Mouse (Mus musculus): ENCODE measurements around the gene Cd36. TPM values are rescaled to one million over a fixed set of nuclear protein-coding genes. Genes with fewer than 3 reads are reported as not detected.

Gene Cd36
- polyA plus RNA-seq, 1 experiment from 2014 or later, result 7.6 TPM

DNA sequence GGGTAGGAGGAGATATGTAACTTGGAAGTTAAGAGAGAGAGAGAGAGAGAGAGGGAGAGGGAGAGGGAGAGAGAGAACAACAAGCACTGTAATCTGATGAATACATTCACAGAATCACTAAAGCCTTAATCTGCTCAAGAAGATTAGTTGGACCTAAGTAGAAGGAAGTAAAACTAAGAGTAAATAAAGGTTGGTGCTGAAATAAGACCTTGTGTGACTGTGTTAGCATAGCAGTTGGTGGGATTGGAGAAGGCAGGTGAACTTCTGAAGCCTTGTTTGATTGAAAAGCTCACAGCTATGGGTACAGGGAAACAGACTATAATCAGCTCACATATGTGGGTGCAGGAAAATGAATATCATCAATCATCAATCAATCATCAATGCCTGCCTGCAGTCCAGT, 23.2 kb downstream of the Cd36 start:
- no peaks in the 10 kb centered on the region for H3K9me3 ChIP-seq (ENCODE audit: low read depth, low read length)
- no peaks in the 10 kb centered on the region for H3K27me3 ChIP-seq (ENCODE audit: insufficient read depth, low read length)
- no peak for TF ChIP-seq CTCF (IDR thresholded peaks at IDR 0.05; ENCODE audit: low read depth)
- no peak overlapping the region for H3K4me2 ChIP-seq
- DNase-seq (no peak), ATAC-seq (ENCODE audit: insufficient read depth) (no peak)
- no peaks in the 10 kb centered on the region for H3K36me3 ChIP-seq (ENCODE audit: insufficient read depth)
- H3K9ac ChIP-seq, result no peak overlapping the region
- H3K4me3 ChIP-seq (ENCODE audit: low read depth, low read length), result no peak overlapping the region
- H3K27ac ChIP-seq (ENCODE audit: low read depth), result no peak overlapping the region
- H3K4me1 ChIP-seq (ENCODE audit: insufficient read depth), result no peaks in the 10 kb centered on the region; the same call in 1 of the 2 replicates

DNA sequence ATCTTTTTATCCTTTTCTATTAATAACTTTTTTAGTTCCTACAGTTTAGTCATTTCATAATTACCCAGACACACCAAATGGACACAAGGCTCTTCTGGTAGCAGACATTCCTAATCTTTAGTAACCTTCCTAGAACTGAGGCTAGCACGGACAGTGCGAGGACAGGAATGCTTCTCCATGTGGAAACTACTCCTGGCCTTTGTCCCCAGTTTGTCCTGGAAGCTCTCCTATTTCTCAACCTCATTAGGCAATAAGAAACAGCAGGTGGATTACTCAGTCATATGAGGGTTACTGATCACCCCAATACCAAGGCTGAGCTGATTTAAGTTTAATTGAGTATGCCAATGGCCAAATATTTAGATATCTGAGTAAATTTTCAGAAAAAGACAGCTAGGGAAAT, 25.5 kb downstream of the Cd36 start:
- Histone ChIP-seq H3K9ac (no peak overlapping the region), H3K27ac (ENCODE audit: low read depth) (no peak overlapping the region), H3K27me3 (ENCODE audit: insufficient read depth, low read length) (no peaks in the 10 kb centered on the region), H3K4me3 (ENCODE audit: low read depth, low read length) (no peak overlapping the region), H3K36me3 (ENCODE audit: insufficient read depth) (no peaks in the 10 kb centered on the region), H3K9me3 (ENCODE audit: low read depth, low read length) (no peaks in the 10 kb centered on the region), H3K4me1 (ENCODE audit: insufficient read depth) (no peaks in the 10 kb centered on the region; the same call in 1 of the 2 replicates), H3K4me2 (no peak overlapping the region)
- ATAC-seq (ENCODE audit: insufficient read depth) (no peak), DNase-seq (no peak)
- WGBS, result 75% methylated on average over 2 of the region's 2 CpGs
- TF ChIP-seq CTCF (IDR thresholded peaks at IDR 0.05; ENCODE audit: low read depth), result no peak

DNA sequence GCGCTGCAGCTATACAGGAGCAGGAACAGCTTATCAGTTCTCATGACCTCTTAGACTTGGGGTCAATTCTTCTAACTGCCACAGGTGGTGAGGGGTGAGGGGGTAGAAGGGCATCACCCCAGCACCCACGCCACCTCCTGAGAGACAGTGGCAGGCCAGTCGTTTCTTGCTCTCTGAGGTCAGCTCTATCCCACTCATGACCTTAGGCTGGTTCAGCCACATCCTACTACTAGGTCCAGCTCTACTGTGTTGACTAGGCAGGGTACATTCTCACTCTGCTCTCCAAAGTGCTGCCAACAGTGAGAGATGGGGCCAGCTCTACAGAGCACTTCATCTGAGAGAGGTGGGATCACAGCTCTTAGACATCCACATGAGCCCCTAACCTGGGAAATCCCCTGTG, 30.2 kb downstream of the Cd36 start:
- Histone ChIP-seq H3K27ac (ENCODE audit: low read depth) (no peak overlapping the region), H3K9ac (no peak overlapping the region), H3K27me3 (ENCODE audit: insufficient read depth, low read length) (no peaks in the 10 kb centered on the region), H3K4me3 (ENCODE audit: low read depth, low read length) (no peak overlapping the region), H3K9me3 (ENCODE audit: low read depth, low read length) (no peaks in the 10 kb centered on the region), H3K4me1 (ENCODE audit: insufficient read depth) (no peaks in the 10 kb centered on the region), H3K36me3 (ENCODE audit: insufficient read depth) (no peaks in the 10 kb centered on the region), H3K4me2 (no peak overlapping the region)
- no peak for ATAC-seq (ENCODE audit: insufficient read depth)
- 60% methylated on average over 3 of the region's 3 CpGs for WGBS
- DNase-seq, result no peak
- no peak for TF ChIP-seq CTCF (IDR thresholded peaks at IDR 0.05; ENCODE audit: low read depth)

DNA sequence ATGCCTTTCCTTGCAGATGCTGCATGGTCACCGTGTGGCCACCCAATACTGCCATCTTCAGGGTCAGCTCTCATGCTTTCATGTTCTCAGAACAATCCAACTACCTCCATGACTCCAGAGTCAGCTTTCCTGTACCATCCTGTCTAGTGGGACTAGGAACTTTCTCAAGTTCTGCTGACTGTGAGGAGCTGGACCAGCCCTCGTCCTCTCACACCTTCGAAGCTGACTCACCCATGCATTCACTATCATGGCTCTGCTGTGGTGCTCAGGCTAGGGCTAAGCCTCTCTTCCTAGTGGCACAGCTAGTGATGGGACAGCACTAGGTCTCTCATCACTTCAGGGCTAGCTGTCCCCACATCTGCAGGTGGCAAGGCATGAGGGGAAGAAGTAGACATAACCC, 30.7 kb downstream of the Cd36 start:
- no peak overlapping the region for H3K4me2 ChIP-seq

DNA sequence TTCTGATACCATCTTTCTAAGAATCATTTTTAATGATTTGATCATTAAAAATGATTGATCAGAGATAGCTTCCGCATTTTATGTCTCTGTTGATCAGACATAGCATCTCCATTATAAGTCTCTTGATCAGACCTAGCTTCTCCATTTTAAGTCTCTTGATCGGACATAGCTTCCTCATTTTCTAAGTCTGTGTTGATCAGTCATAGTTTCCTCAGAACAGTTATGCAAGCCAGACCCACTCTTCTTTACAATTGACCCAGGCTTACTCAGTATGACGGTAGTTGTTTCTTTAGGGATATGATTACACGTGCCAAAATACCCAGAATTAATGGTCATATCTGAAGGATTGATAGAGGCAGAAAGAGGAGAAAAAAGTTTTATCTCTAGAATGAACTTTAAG, 31.3 kb downstream of the Cd36 start:
- no peak overlapping the region for H3K27ac ChIP-seq (ENCODE audit: low read depth)
- no peaks in the 10 kb centered on the region for H3K9me3 ChIP-seq (ENCODE audit: low read depth, low read length)
- H3K4me1 ChIP-seq (ENCODE audit: insufficient read depth), result no peaks in the 10 kb centered on the region
- H3K9ac ChIP-seq, result no peak overlapping the region
- H3K4me3 ChIP-seq (ENCODE audit: low read depth, low read length), result no peak overlapping the region
- DNase-seq (no peak), ATAC-seq (ENCODE audit: insufficient read depth) (no peak)
- no peaks in the 10 kb centered on the region for H3K36me3 ChIP-seq (ENCODE audit: insufficient read depth)
- 83% methylated on average over 4 of the region's 4 CpGs for WGBS
- H3K4me2 ChIP-seq, result no peak overlapping the region
- H3K27me3 ChIP-seq (ENCODE audit: insufficient read depth, low read length), result no peaks in the 10 kb centered on the region
- TF ChIP-seq CTCF (IDR thresholded peaks at IDR 0.05; ENCODE audit: low read depth), result no peak

More for the DNA sequence above, 30.7 kb downstream of the Cd36 start:
- Histone ChIP-seq H3K9ac (no peak overlapping the region), H3K27me3 (ENCODE audit: insufficient read depth, low read length) (no peaks in the 10 kb centered on the region), H3K36me3 (ENCODE audit: insufficient read depth) (no peaks in the 10 kb centered on the region), H3K27ac (ENCODE audit: low read depth) (no peak overlapping the region), H3K4me1 (ENCODE audit: insufficient read depth) (no peaks in the 10 kb centered on the region), H3K9me3 (ENCODE audit: low read depth, low read length) (no peaks in the 10 kb centered on the region), H3K4me3 (ENCODE audit: low read depth, low read length) (no peak overlapping the region)
- no peak for DNase-seq
- 87% methylated on average over 3 of the region's 3 CpGs for WGBS
- no peak for TF ChIP-seq CTCF (IDR thresholded peaks at IDR 0.05; ENCODE audit: low read depth)
- ATAC-seq (ENCODE audit: insufficient read depth), result no peak

DNA sequence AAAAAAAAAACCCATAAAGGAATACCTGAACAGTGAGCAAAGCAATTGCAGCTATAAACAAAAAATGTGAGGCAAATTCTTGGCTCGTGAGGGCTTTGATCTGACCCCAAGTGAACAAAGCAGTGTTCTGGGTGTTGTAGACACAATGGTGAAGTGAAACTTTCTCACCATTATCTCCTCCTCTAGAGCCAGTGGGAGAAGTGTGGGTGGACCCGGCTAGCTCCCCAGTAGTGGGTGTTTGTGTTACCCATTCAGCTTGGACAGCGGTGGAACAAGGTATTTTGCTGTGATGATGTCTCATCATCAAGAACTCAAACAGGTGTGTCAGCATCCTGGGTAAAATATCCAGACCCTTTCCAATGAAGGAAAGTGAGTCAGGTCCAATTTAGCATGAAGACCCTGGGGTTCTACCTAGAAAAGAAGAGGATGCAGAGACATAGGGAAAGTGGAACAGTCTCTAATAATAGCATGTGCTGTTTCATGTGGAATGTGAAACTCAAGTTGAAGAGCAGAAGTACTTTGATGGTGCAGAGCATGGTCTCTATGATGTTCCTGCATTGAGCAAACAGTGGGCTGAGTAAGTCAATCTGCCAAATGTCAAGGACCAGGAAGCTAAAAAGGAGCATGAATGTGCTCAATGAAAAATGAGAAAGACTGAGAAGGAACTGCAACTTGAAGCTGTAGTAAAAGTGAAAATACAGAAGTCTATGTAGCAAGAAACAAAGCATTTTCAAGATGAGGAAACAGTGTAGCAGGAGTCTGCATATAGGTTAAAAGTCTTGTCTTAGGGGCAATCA, 34.3 kb downstream of the Cd36 start:
- Histone ChIP-seq H3K36me3 (ENCODE audit: insufficient read depth) (no peaks in the 10 kb centered on the region), H3K9me3 (ENCODE audit: low read depth, low read length) (no peaks in the 10 kb centered on the region), H3K4me2 (no peak overlapping the region), H3K27ac (ENCODE audit: low read depth) (no peak overlapping the region), H3K4me1 (ENCODE audit: insufficient read depth) (no peaks in the 10 kb centered on the region), H3K27me3 (ENCODE audit: insufficient read depth, low read length) (no peaks in the 10 kb centered on the region), H3K4me3 (ENCODE audit: low read depth, low read length) (no peak overlapping the region), H3K9ac (no peak overlapping the region)
- no peak for DNase-seq
- WGBS, result 86% methylated on average over 3 of the region's 3 CpGs
- TF ChIP-seq CTCF (IDR thresholded peaks at IDR 0.05; ENCODE audit: low read depth), result no peak
- ATAC-seq (ENCODE audit: insufficient read depth), result no peak

DNA sequence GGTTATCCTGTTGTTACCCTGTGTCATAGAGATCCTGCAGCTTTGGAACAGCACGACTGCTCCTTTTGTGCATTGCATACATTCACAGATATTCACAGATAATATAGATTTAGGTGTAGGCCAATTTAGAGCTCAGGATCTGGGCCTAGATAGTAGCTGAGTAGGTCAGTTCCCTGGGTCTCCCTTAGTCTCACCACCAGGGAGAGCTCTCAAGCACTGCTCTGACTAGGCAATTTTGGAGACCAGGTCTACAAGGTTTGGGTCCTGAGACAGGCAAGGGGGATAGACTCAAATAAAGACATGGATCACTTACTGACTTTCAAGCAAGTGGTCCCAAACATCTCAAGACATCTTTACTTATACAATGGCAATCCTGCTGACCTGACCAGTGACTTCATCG, 38.0 kb downstream of the Cd36 start:
- Histone ChIP-seq H3K27me3 (ENCODE audit: insufficient read depth, low read length) (no peaks in the 10 kb centered on the region), H3K9ac (no peak overlapping the region), H3K4me1 (ENCODE audit: insufficient read depth) (no peaks in the 10 kb centered on the region), H3K27ac (ENCODE audit: low read depth) (no peak overlapping the region), H3K9me3 (ENCODE audit: low read depth, low read length) (no peaks in the 10 kb centered on the region), H3K4me2 (no peak overlapping the region), H3K36me3 (ENCODE audit: insufficient read depth) (no peaks in the 10 kb centered on the region), H3K4me3 (ENCODE audit: low read depth, low read length) (no peak overlapping the region)
- DNase-seq (no peak), ATAC-seq (ENCODE audit: insufficient read depth) (no peak)
- 88% methylated on average over 2 of the region's 2 CpGs for WGBS
- no peak for TF ChIP-seq CTCF (IDR thresholded peaks at IDR 0.05; ENCODE audit: low read depth)

Data from lung, embryonic 14.5 days (tissue).